Mouse (Mus musculus) kidney, adult 2 months (tissue): Measurements from ENCODE around the gene Clec3b.

Source experiments
- CTCF ChIP-seq: fragments of 200-500 bp; conservative IDR thresholded peaks from 2 replicates; pipeline ENCODE4 v1.5.1; 2011; ENCODE audit warnings: low read depth, mild to moderate bottlenecking, control low read depth, low read length, moderate library complexity, mixed read lengths; ENCODE audit not compliant: insufficient read depth, insufficient read length
- POLR2A ChIP-seq: fragments of 200-500 bp; IDR thresholded peaks from one replicate; pipeline ENCODE4 v1.6.1; 2011; ENCODE audit warnings: low read depth, low read length, control low read depth

DNA sequence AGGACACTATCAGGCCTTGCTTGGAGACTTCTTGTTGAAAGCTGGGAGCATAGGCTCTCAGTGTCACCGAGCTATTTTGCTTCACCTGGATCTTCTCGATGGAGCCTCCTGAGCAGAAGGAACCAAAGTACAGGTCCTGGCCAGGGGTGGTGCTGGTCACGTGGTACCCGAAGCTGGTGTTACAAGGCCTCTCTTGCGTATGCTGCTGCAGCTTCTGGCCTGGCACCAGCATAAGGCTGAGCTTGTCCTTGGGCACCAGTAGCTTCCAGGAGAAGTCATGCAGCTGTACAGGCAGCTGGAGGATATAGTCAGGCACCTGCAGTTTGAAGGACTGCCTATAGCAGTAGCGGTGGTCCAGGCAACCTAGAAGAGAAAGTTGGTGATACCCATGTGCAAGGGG is 29.3 kb downstream of the Clec3b start:
- TF ChIP-seq CTCF (no peak), POLR2A (no peak)
